Mouse (Mus musculus): ENCODE results near the gene Fam168a.
"Not testable (repeated sequence)": the region's sequence is repeated elsewhere in the genome, so short reads cannot be mapped to it uniquely, and the experiment has no call there.

The Fam168a gene

GRCm38 (mm10) chr7:100840906-100841305, 134.5 kb downstream of the Fam168a start:
- no peak for DNase-seq (ENCODE audit: extremely low spot score, low spot score)

GRCm38 (mm10) chr7:100841608-100842007, 135.2 kb downstream of the Fam168a start:
- DNase-seq (ENCODE audit: extremely low spot score, low spot score) = no peak

DNA sequence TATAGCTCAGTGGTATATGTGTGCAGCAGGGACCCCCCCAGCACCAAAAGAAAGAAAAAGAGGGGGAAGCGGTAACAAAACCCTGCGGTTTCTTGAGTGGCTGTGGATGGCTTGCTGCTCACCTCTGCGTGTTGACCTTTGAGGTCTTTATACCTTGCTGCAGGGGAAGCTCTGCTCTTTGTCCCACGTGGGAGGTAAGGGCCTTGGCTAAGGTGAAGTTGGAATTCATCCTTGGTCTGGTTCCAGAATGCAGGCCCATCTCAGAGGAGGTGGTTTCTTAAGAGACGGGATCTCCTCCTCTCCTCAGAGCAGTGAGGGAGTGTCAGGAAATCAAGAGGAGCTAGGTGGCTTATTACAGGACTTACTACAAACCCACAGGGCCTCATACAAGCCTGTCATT, 135.7 kb downstream of the Fam168a start:
- DNase-seq (ENCODE audit: extremely low spot score, low spot score) = no peak

DNA sequence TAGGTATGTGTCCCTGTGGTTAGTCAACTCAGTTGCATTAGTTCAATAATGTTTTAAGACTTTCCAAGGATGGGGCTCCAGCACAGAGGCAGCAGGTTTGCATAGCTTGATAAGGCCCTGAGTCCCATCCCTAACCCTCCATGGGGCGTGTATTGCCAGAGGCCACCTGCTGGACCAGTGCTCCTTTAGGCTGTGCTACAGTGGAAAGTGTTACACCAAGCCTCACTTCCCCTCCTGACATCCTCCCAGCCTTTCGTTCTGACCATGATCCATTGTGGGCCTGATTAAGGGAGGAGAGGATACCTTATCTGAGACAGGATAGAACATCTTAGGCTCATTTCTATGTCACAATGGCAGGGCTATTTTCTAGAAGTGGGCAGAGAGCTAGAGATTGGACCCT, 137.4 kb downstream of the Fam168a start:
- no peak for DNase-seq (ENCODE audit: extremely low spot score, low spot score)

DNA sequence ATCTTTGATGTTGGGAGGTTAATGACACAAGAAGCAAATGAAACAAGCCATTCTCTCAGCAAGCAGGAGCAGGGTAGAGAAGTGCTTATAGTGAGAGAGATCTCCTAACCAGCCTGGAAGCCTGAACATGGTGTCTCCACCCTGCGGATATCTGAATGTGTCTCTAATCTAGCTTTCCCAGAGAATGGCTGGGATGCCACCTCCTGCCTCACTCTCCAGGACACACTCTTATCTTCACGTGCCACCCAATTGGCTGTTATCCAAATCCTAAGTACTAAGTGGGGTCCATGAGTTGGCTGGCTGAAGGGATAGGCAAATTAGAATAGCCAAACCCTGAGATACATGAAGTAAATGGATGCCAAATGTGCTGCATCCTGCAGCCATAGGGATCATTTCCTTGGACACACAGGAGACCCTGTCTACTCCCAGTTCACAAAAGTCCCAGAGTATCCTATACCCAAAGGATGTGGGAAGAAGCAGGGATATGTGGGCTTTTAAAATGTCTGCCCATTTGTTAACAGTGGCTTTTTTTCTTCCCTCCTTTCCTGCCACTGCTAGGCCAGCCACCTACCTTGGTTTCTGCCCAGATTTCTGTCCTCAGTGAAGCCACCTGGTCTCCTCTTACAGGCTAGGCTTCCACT, 138.1 kb downstream of the Fam168a start:
- DNase-seq (ENCODE audit: extremely low spot score, low spot score) = no peak

GRCm38 (mm10) chr7:100845026-100845400, 138.6 kb downstream of the Fam168a start:
- no peak for DNase-seq (ENCODE audit: extremely low spot score, low spot score)

- no peak for DNase-seq (ENCODE audit: extremely low spot score, low spot score)
Observed at GRCm38 (mm10) chr7:100845412-100845811, 139.0 kb downstream of the Fam168a start.

GRCm38 (mm10) chr7:100846033-100846432, 139.6 kb downstream of the Fam168a start:
- not testable (repeated sequence) for DNase-seq (ENCODE audit: extremely low spot score, low spot score)

- DNase-seq (ENCODE audit: extremely low spot score, low spot score) = no peak
Observed at GRCm38 (mm10) chr7:100847131-100847530, 140.7 kb downstream of the Fam168a start.

DNA sequence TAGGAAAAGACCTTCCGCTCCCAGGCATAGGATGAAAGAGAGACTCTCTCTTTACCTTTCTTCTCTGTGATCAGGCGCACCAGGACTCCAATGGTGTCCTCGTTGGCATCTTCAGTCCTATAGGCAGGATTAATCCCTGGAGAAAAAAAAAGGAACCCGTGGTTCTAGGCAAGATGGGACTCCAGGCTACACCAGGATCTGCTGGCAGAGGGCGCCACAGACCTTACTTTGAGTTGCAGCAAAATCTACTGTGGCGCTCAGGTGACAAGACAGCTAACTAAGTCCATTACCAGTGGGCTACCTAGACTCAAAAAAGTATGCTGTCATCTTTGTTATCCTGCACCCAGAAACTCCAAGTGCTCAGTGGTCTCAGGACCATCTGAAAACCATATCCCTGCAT, 142.3 kb downstream of the Fam168a start:
- DNase-seq (ENCODE audit: extremely low spot score, low spot score) = peak; percentile 51

- DNase-seq (ENCODE audit: extremely low spot score, low spot score) = no peak
Observed at GRCm38 (mm10) chr7:100849508-100849907, 143.1 kb downstream of the Fam168a start.

GRCm38 (mm10) chr7:100851481-100852356, 145.3 kb downstream of the Fam168a start:
- no peak for DNase-seq (ENCODE audit: extremely low spot score, low spot score)

- no peak for DNase-seq (ENCODE audit: extremely low spot score, low spot score)
Observed at GRCm38 (mm10) chr7:100853396-100853795, 147.0 kb downstream of the Fam168a start.

DNA sequence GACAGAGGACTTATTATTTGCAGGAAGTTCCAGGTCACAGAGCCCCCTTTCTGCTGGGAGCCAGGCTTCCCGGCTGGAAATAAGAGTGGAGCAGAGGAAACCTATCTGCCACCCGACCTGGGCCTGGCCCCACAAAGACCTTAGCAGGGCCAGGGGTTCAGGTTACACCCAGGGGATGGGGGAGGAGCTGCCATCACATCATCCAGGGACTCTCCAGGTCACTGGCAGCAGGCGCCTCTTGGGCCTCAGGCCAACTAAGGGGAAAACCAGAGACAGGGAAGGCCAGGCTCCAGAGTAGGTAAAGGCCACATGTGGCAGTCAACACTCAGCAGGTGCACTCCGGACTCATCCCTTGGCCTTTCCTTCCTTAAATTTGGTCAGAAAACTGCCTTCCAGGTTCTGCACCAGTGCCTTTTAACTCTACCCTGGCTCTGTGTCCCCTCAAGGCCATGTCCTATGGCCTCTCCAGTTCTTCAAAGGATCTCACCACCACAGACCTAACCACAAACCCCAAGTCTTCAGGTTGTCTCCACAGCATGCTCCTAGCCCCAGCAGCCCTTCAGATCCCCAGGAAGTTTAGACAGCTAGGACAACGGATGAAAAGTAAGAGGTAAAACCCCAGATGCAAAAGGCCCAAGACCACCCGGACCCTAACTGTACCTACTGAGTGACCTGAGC, 147.8 kb downstream of the Fam168a start:
- DNase-seq (ENCODE audit: extremely low spot score, low spot score) = no peak

- no peak for DNase-seq (ENCODE audit: extremely low spot score, low spot score)
Observed at GRCm38 (mm10) chr7:100854861-100855260, 148.4 kb downstream of the Fam168a start.

DNA sequence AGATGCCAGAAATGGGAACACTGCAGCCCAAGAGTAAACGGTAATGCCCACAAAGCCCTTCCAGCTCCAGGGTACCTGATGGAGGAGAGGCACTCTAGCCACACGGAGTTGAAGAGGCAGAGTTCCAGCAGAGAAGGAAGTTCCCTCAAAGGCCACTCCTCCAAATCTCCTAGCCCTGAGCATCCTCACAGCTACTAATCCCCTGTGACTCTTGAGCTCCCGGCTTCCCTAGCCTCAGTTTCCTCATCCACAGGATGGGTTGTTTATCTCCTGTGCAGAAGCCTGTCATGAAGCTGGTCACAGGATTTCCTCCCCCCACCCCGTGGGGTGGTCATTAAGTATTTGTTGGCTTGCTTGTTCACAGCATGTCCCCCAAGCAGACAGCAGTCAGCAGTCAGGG, 148.9 kb downstream of the Fam168a start:
- DNase-seq (ENCODE audit: extremely low spot score, low spot score) = no peak

DNA sequence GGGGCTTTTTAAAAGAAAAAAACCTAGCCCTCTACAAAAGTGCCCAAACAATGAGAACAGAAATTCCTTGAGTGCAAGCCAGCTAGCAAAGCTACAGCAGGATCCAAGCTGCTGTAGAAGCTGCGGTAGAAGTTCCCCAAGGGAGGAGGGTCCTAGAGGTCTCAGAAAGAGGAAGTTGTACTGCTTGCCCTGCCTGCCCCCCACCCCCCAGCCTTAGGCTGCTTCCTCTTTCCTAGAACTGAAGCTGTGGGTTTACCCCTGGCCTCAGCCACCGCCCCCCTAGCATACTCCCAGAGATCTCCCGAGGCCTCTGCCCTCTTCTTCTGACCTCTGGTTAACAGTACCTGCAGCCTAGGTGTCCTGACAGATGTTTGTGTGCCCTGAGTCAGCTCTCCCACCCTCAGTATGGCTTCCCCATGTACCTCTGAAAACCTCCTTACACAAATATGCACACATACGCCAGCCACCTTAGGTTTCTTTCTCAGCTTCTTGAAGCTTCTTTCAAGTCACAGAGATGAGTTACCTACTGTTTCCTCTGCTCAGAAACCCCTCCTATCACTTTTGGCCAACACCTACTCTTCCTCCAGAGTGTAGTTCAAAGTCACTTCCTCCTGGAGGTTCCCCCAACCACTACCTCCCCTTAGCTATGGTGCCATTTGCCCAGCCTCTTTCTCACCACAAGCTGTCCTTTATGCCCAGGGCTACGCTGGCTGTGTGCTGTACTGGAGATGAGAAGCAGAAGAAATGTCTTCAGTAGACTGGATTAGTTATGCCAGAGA, 149.5 kb downstream of the Fam168a start:
- DNase-seq (ENCODE audit: extremely low spot score, low spot score) = no peak

DNA sequence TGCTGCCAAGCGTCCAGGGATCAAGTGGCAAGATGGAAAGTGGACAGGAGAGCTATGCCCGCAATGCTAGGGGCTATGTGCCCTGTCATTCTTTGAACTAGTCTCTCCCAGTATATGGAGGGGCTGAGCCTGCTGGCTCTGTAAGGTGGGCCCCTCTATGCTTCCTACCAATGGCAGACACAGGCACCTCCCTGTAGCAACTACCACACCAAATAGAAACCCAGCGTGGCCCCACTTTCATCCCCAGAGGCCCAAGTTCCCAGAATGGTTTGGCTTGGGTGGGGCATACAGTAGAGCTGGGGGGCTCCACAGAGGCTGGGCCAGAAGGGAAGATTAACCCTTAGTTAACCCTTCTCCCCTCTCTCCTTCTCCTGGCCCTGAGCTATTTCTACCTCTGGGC, 154.0 kb downstream of the Fam168a start:
- DNase-seq (ENCODE audit: extremely low spot score, low spot score) = no peak

DNA sequence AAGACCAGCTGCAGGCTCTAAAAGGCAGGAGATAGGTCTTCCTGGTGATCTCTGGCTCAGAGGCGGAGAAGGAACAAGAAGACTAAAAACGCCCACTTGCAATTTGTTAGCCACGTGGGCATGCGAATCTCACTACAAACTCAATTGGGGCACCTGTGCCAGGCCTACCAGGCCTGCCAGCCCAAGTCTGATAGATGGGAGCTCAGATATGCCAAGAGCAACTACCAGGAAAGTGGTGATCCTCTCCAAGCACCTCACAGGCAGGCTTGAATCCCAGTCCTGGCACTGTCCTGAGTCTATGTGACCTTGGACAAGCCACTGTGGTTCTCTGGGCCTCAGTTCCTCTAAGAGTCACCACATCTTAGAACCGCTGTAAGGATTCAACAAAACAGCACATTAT, 154.8 kb downstream of the Fam168a start:
- no peak for DNase-seq (ENCODE audit: extremely low spot score, low spot score)

GRCm38 (mm10) chr7:100862353-100862752, 155.9 kb downstream of the Fam168a start:
- peak; percentile 33 for DNase-seq (ENCODE audit: extremely low spot score, low spot score)

- peak; percentile 98 for DNase-seq (ENCODE audit: extremely low spot score, low spot score)
Observed at GRCm38 (mm10) chr7:100862828-100863638, 156.6 kb downstream of the Fam168a start, which contains the start of gene Relt. Gene Relt (minus strand): TSS chr7:100863446.
